In genomic region chr11:76854475-76855341, GRCm38 (mm10) we compare ENCODE assay signal across 14 mouse cellular contexts. TPM values are rescaled to one million over a fixed set of nuclear protein-coding genes. Genes with fewer than 3 reads are reported as not detected.
DNase-seq lines count a peak whose midpoint lies in the region.
"Had no signal": no experiment of that assay in that cellular context is flagged by ENCODE, and none has a peak within 500 bp of the region (broad histone marks: within the 10 kb centered on the region; RNA-seq: fewer than 3 reads in every experiment).

No protein-coding gene starts in this region.

- peak; percentile 82 for DNase-seq in heart, adult 11 months
- no peak for DNase-seq in heart, adult 9 months (ENCODE audit: low spot score in 2 of 2)
- peak; percentile 24 for DNase-seq in urinary bladder, postnatal 14 days (ENCODE audit: low spot score)
- no peak for DNase-seq in urinary bladder, postnatal 36 days (ENCODE audit: low spot score in 2 of 2)
- peak; percentile 58 for DNase-seq in kidney, postnatal 14 days
- no peak for DNase-seq in adrenal gland, adult 8-10 months
- DNase-seq in ovary, postnatal 10 days (ENCODE audit: low spot score) = no peak
- no peak for DNase-seq in B cell, adult 2 months
- DNase-seq: adrenal gland, postnatal 10 days; liver, embryonic 13.5 days; spleen, adult 18-20 months had no signal

RNA-seq across cellular contexts. Expression of gene Cpd, which starts 7.9 kb away (rescaled TPM):
- 10 to 100 TPM; 35.5 to 54.1 (median 45.7) TPM for total RNA-seq in adrenal gland, adult 8-10 months (2022)

RNA-seq across cellular contexts. Expression of gene Tmigd1, which starts 47.3 kb away (rescaled TPM):
- under 1 TPM; 0.34 to 0.66 (median 0.60) TPM for total RNA-seq in adrenal gland, adult 8-10 months (2022)
- total RNA-seq: CH12.LX; common myeloid progenitor, adult 5-6 weeks; gastrocnemius, adult 8-10 months had no signal

Comparison
In these comparisons a context has a peak if more than half of its experiments do, and no peak if none do; other contexts are left out.
1. DNase-seq: peak in heart, adult 11 months (single experiment), urinary bladder, postnatal 14 days (single experiment) and kidney, postnatal 14 days (single experiment); none in heart, adult 9 months (0 of 2), urinary bladder, postnatal 36 days (0 of 2), adrenal gland, adult 8-10 months (single experiment), ovary, postnatal 10 days (single experiment) and B cell, adult 2 months (0 of 2).